Mouse (Mus musculus): ENCODE measurements around the gene Ubr4. TPM values are rescaled to one million over a fixed set of nuclear protein-coding genes. Genes with fewer than 3 reads are reported as not detected.
"Not testable (repeated sequence)": the region's sequence is repeated elsewhere in the genome, so short reads cannot be mapped to it uniquely, and the experiment has no call there.

Gene Ubr4
- polyA plus RNA-seq, 1 experiment from 2014 or later = 75.4 TPM

GRCm38 (mm10) chr4:139368038-139368437, 15.6 kb downstream of the Ubr4 start:
- H3K4me3 ChIP-seq = no peak overlapping the region
- H3K9me3 ChIP-seq = no peaks in the 10 kb centered on the region
- 95% methylated on average over 5 of the region's 5 CpGs for WGBS
- DNase-seq (ENCODE audit: low spot score) = no peak
- H3K4me1 ChIP-seq = no peaks in the 10 kb centered on the region
- H3K27ac ChIP-seq = no peak overlapping the region
- H3K27me3 ChIP-seq (ENCODE audit: insufficient read depth, poor library complexity, severe bottlenecking) = no peaks in the 10 kb centered on the region
- peaks cover 95% of the 10 kb centered on the region for H3K36me3 ChIP-seq

GRCm38 (mm10) chr4:139373130-139373529, 20.7 kb downstream of the Ubr4 start:
- no peaks in the 10 kb centered on the region for H3K4me1 ChIP-seq
- no peak overlapping the region for H3K4me3 ChIP-seq
- DNase-seq (ENCODE audit: low spot score) = no peak
- H3K9me3 ChIP-seq = no peaks in the 10 kb centered on the region
- no peaks in the 10 kb centered on the region for H3K27me3 ChIP-seq (ENCODE audit: insufficient read depth, poor library complexity, severe bottlenecking)
- no peak overlapping the region for H3K27ac ChIP-seq
- H3K36me3 ChIP-seq = peaks cover 92% of the 10 kb centered on the region
- 88% methylated on average over 4 of the region's 4 CpGs for WGBS

- Histone ChIP-seq H3K36me3 (peaks cover 88% of the 10 kb centered on the region), H3K27ac (no peak overlapping the region)
Measured at GRCm38 (mm10) chr4:139373531-139373930, 21.1 kb downstream of the Ubr4 start.

GRCm38 (mm10) chr4:139379719-139380118, 27.3 kb downstream of the Ubr4 start:
- peak overlapping the region; percentile 96 for H3K27ac ChIP-seq
- H3K4me3 ChIP-seq = peak overlapping the region; percentile 95
- H3K9me3 ChIP-seq = no peaks in the 10 kb centered on the region
- WGBS = 11% methylated on average over 8 of the region's 8 CpGs
- peaks cover 20% of the 10 kb centered on the region for H3K4me1 ChIP-seq
- no peaks in the 10 kb centered on the region for H3K27me3 ChIP-seq (ENCODE audit: insufficient read depth, poor library complexity, severe bottlenecking)
- H3K36me3 ChIP-seq = peaks cover 31% of the 10 kb centered on the region
- no peak for DNase-seq (ENCODE audit: low spot score)

More at GRCm38 (mm10) chr4:139373531-139373930, 21.1 kb downstream of the Ubr4 start:
- no peak for DNase-seq (ENCODE audit: low spot score)
- H3K4me1 ChIP-seq = no peaks in the 10 kb centered on the region
- H3K4me3 ChIP-seq = no peak overlapping the region
- whole genome bisulfite sequencing = 92% methylated on average over 10 of the region's 10 CpGs
- H3K9me3 ChIP-seq = no peaks in the 10 kb centered on the region
- H3K27me3 ChIP-seq (ENCODE audit: insufficient read depth, poor library complexity, severe bottlenecking) = no peaks in the 10 kb centered on the region

- Histone ChIP-seq H3K9me3 (no peaks in the 10 kb centered on the region), H3K27ac (peak overlapping the region; percentile 96), H3K4me3 (peak overlapping the region; percentile 95), H3K36me3 (peaks cover 26% of the 10 kb centered on the region), H3K27me3 (ENCODE audit: insufficient read depth, poor library complexity, severe bottlenecking) (no peaks in the 10 kb centered on the region), H3K4me1 (peaks cover 20% of the 10 kb centered on the region)
- peak; percentile 99 for DNase-seq (ENCODE audit: low spot score)
- 0% methylated on average over 54 of the region's 54 CpGs for WGBS
Measured at GRCm38 (mm10) chr4:139380207-139380748, 27.9 kb downstream of the Ubr4 start.

- peaks cover 24% of the 10 kb centered on the region for H3K4me1 ChIP-seq
- H3K27ac ChIP-seq = peak overlapping the region; percentile 96
- H3K36me3 ChIP-seq = peaks cover 20% of the 10 kb centered on the region
- H3K27me3 ChIP-seq (ENCODE audit: insufficient read depth, poor library complexity, severe bottlenecking) = no peaks in the 10 kb centered on the region
- peak overlapping the region; percentile 95 for H3K4me3 ChIP-seq
- peak; percentile 84 for DNase-seq (ENCODE audit: low spot score)
- H3K9me3 ChIP-seq = no peaks in the 10 kb centered on the region
- 4% methylated on average over 44 of the region's 44 CpGs for WGBS
Measured at GRCm38 (mm10) chr4:139380775-139381451, 28.5 kb downstream of the Ubr4 start.

GRCm38 (mm10) chr4:139381452-139381845, 29.0 kb downstream of the Ubr4 start:
- Histone ChIP-seq H3K36me3 (peaks cover 15% of the 10 kb centered on the region), H3K4me3 (peak overlapping the region; percentile 95), H3K27me3 (ENCODE audit: insufficient read depth, poor library complexity, severe bottlenecking) (no peaks in the 10 kb centered on the region), H3K27ac (peak overlapping the region; percentile 96; the same call in 1 of the 2 replicates), H3K4me1 (peaks cover 29% of the 10 kb centered on the region), H3K9me3 (no peaks in the 10 kb centered on the region)
- no peak for DNase-seq (ENCODE audit: low spot score)
- 44% methylated on average over 4 of the region's 4 CpGs for WGBS

GRCm38 (mm10) chr4:139382231-139382630, 29.8 kb downstream of the Ubr4 start:
- DNase-seq (ENCODE audit: low spot score) = no peak
- H3K4me1 ChIP-seq = peaks cover 37% of the 10 kb centered on the region
- no peaks in the 10 kb centered on the region for H3K27me3 ChIP-seq (ENCODE audit: insufficient read depth, poor library complexity, severe bottlenecking)
- H3K27ac ChIP-seq = no peak overlapping the region
- WGBS = 71% methylated on average over 7 of the region's 7 CpGs
- peak overlapping the region; percentile 95 for H3K4me3 ChIP-seq
- peaks cover 9% of the 10 kb centered on the region for H3K36me3 ChIP-seq
- no peaks in the 10 kb centered on the region for H3K9me3 ChIP-seq

- 83% methylated on average over 5 of the region's 5 CpGs for WGBS
- not testable (repeated sequence) for H3K27ac ChIP-seq; H3K4me3 ChIP-seq; DNase-seq (ENCODE audit: low spot score); H3K9me3 ChIP-seq; H3K27me3 ChIP-seq (ENCODE audit: insufficient read depth, poor library complexity, severe bottlenecking)
- Histone ChIP-seq H3K36me3 (peaks cover 22% of the 10 kb centered on the region), H3K4me1 (peaks cover 51% of the 10 kb centered on the region)
Measured at GRCm38 (mm10) chr4:139385841-139386240, 33.4 kb downstream of the Ubr4 start.

- H3K27ac ChIP-seq = no peak overlapping the region
- 56% methylated on average over 6 of the region's 6 CpGs for WGBS
- no peak for DNase-seq (ENCODE audit: low spot score)
Measured at GRCm38 (mm10) chr4:139386869-139387319, 34.5 kb downstream of the Ubr4 start.

GRCm38 (mm10) chr4:139389557-139389956, 37.1 kb downstream of the Ubr4 start:
- H3K36me3 ChIP-seq = peaks cover 57% of the 10 kb centered on the region

More at GRCm38 (mm10) chr4:139386869-139387319, 34.5 kb downstream of the Ubr4 start:
- Histone ChIP-seq H3K4me1 (peaks cover 44% of the 10 kb centered on the region), H3K27me3 (ENCODE audit: insufficient read depth, poor library complexity, severe bottlenecking) (no peaks in the 10 kb centered on the region), H3K9me3 (no peaks in the 10 kb centered on the region), H3K4me3 (no peak overlapping the region), H3K36me3 (peaks cover 33% of the 10 kb centered on the region)

GRCm38 (mm10) chr4:139395431-139395830, 43.0 kb downstream of the Ubr4 start:
- 39% methylated on average over 2 of the region's 2 CpGs for WGBS
- peaks cover 95% of the 10 kb centered on the region for H3K36me3 ChIP-seq

More at GRCm38 (mm10) chr4:139389557-139389956, 37.1 kb downstream of the Ubr4 start:
- Histone ChIP-seq H3K4me1 (peaks cover 34% of the 10 kb centered on the region), H3K27ac (no peak overlapping the region), H3K4me3 (no peak overlapping the region), H3K9me3 (no peaks in the 10 kb centered on the region), H3K27me3 (ENCODE audit: insufficient read depth, poor library complexity, severe bottlenecking) (0 out of 2 replicates have a peak, but pooled peaks cover 11% of the 10 kb centered on the region)
- WGBS = 88% methylated on average over 4 of the region's 4 CpGs
- no peak for DNase-seq (ENCODE audit: low spot score)

GRCm38 (mm10) chr4:139400487-139400886, 48.1 kb downstream of the Ubr4 start:
- H3K27ac ChIP-seq = no peak overlapping the region
- DNase-seq (ENCODE audit: low spot score) = no peak
- no peaks in the 10 kb centered on the region for H3K27me3 ChIP-seq (ENCODE audit: insufficient read depth, poor library complexity, severe bottlenecking)
- H3K4me1 ChIP-seq = no peaks in the 10 kb centered on the region
- H3K36me3 ChIP-seq = peaks cover 98% of the 10 kb centered on the region
- H3K9me3 ChIP-seq = no peaks in the 10 kb centered on the region
- H3K4me3 ChIP-seq = no peak overlapping the region
- WGBS = 96% methylated on average over 5 of the region's 5 CpGs

More at GRCm38 (mm10) chr4:139395431-139395830, 43.0 kb downstream of the Ubr4 start:
- Histone ChIP-seq H3K27me3 (ENCODE audit: insufficient read depth, poor library complexity, severe bottlenecking) (0 out of 2 replicates have a peak, but pooled peaks cover 11% of the 10 kb centered on the region), H3K9me3 (no peaks in the 10 kb centered on the region), H3K27ac (no peak overlapping the region), H3K4me1 (peaks cover 11% of the 10 kb centered on the region), H3K4me3 (no peak overlapping the region)
- DNase-seq (ENCODE audit: low spot score) = no peak

All from heart, embryonic 10.5 days (tissue).